Mouse (Mus musculus): ENCODE data around the gene CN725425.

DNA sequence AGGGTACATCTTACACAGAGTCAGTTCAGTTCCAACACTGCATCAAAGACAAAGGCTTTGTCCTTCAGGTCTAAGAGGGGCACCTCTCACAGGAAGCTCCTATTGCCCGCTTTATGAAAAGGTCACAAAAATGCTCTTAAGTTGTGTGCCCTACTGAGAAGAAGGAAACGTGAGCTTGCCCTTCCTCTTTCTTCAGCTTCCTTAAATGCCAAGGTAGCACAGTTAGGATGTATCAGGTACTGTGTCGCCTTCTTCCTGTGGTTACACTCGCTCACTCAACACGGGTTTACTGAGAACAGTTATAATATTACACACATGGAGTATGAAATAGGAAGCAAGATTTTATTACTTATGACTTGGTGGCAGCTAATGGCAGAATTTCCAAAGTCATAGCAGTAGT is 38.0 kb downstream of the CN725425 start:
- TF ChIP-seq CTCF (IDR thresholded peaks at IDR 0.05; ENCODE audit: low read depth) (no peak), EP300 (IDR thresholded peaks at IDR 0.05; ENCODE audit: low read depth) (no peak)

Measured in liver, postnatal 0 days (tissue).